Mouse (Mus musculus): ENCODE results near the gene Sgip1.

The Sgip1 gene

DNA sequence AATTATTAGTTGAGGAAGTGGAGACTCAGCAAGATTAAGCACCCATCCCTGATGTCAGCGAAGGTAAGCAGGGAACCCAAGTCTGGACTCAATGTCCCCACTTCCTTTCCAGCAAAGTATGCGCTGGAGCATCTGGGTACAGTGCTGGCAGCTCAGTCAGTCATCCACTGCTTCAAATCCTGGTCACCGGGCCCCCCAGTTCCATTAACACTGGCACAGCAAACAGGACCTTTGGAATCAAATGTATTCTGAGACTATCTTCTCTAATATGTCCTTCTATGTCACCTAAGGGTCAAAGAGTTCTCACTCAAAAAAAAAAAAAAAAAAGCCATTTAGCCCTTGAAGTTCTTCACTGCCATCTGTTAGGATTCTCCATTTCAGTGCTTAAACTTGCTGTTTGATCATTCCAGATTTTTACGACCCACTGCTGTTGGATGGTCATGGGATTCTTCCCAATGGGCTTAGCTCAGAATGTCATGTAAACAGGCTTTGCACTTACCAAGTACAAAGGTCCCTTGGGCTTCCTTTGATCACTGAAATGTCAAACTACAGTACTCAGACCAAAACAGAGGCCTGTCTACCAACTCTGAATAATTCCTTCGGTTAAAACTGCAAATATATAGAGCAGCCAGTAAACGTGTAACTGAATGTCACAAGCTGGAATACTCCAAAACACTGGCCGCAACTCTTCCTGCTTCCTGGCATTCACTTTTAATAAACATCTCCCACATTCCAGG, 99.1 kb downstream of the Sgip1 start:
- no peak for DNase-seq (ENCODE audit: extremely low read depth, low read depth)

DNA sequence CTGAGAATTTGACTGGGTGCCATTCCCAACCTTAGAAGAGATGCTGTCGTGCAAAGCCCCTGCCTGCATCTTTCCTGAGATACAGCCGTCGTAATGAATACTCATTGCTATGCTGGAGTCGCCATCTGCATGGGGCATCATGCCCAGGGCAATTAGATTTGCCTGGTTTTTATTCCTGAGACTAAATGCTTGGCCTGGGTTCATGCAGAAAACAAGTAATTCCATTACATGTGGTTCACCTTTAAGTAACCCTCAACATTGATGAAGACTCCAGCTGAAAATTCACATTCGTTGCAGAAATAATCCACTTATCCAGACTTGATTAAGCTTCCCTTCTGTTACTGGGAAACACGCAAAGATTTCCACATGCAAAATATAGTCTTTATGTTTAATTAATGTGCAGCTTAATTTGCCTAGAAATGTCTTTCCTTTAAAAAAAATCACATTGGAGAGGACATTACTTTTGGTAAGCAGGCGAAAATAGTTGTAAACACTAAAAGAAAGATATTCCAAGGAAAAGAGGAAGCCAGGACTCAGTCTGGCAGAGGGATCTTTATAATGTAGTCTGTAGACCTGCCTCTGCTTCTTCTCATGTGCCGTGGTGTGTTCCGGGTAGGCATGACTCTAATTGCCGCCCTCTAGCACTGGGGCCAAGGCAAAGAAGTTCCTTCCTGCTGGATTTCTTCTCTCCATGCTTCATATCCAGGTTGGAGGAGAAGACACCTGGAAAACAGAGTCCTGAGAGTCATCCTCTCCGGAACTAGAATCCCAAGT, 100.0 kb downstream of the Sgip1 start:
- DNase-seq (ENCODE audit: extremely low read depth, low read depth), result no peak

DNA sequence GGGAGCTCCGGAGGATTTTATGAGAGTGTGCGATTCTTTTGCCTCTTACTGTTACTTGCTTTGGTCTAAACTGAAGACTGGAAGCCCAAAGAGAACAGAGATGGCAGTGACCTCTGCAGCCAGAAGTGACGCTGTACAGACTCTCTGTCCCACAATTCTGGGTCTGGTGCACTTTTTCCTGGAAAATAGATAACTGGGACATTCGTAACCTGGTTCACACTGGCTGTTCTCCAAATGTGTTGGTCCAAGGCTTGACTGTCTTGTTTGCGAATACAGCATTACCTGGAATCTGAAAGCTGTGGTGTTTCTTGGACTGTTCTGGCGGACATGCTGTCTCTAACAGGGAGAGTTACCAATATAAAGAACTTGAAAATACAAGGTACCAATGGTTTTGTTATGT, 109.4 kb downstream of the Sgip1 start:
- no peak for DNase-seq (ENCODE audit: extremely low read depth, low read depth)

DNA sequence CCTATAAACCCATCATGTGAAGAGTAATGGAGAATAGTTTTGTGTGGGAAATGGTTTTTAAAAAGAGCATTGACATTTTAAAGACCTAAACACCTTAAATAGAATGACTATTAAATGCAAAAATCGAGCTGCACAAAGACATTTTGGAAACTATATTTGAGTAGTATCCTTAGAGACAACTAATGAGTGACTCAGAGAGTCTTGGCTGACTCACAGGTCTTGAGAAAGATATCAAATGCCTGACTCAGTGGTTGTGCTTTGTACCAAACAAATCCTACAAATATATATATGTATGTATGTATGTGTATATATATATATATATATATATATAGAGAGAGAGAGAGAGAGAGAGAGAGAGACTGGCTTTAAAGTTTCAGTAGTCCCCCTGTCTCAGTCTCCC, 110.1 kb downstream of the Sgip1 start:
- DNase-seq (ENCODE audit: extremely low read depth, low read depth), result no peak

DNA sequence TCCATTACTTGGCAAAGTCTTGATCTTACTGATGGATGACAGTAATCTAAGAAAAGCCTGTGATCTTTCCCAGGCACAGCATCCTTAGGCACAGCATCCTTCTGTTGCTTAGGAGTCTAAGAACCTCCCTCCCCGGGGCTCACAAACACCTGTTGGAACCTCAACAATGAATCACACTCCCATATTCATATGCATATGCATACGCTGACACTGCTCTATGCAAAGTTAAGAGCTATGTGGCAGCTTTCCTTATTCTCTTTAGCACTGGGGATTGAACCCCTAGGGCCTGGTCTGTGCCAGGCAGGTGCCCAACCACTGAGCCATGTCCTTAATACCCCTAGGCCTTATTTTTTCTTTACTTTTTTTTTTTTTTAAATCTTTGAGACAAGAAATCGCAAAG, 111.2 kb downstream of the Sgip1 start:
- DNase-seq (ENCODE audit: extremely low read depth, low read depth), result no peak

DNA sequence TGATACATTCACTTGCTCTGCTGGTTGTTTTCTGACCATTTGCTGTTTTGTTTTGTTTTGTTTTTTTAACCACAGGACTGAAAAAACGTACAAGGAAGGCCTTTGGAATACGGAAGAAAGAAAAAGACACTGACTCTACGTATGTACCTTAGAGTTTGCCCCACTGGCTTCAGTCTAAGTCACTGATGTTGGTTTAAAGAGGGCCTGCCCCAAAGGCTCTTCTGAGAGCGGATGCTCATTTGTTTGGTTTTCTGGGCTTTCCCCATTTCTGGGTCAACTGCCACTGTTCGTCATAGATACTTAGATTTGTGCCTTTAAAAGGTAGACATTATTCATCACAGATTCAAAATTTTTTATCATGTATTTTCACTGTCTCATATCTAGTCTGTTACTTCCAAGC, 111.7 kb downstream of the Sgip1 start:
- DNase-seq (ENCODE audit: extremely low read depth, low read depth), result no peak

DNA sequence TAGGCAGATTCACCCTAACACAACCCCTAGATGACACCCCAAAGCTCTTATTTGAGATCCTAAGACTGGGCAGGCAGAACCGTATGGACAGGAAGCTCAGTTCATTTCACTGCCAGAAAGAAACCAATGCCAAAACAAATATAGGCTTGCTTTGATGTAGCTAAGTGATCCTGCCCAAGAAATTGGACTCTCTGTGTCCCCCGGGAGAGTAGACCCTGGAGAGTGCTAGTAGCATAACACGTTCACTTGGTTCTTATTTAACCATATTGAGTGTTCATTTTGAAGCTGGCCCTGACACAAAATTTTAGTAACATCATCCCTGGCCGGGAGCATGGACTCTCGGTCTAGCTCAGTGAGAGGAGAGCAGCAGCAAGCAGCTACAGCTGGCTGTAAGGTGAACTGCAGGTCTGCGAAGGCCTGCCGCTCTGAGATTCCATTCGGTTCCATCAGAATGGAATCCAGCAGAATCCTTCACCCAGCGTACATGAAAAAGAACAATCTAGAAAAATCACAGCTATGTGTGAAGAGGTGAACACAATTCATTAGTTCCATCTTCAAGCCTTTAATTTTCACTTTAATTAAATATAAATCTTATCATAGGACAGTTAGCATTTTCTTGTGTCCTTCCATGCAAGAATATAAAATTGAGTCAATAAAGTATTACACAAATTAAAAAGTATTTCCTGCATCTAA, 112.4 kb downstream of the Sgip1 start:
- DNase-seq (ENCODE audit: extremely low read depth, low read depth), result no peak

DNA sequence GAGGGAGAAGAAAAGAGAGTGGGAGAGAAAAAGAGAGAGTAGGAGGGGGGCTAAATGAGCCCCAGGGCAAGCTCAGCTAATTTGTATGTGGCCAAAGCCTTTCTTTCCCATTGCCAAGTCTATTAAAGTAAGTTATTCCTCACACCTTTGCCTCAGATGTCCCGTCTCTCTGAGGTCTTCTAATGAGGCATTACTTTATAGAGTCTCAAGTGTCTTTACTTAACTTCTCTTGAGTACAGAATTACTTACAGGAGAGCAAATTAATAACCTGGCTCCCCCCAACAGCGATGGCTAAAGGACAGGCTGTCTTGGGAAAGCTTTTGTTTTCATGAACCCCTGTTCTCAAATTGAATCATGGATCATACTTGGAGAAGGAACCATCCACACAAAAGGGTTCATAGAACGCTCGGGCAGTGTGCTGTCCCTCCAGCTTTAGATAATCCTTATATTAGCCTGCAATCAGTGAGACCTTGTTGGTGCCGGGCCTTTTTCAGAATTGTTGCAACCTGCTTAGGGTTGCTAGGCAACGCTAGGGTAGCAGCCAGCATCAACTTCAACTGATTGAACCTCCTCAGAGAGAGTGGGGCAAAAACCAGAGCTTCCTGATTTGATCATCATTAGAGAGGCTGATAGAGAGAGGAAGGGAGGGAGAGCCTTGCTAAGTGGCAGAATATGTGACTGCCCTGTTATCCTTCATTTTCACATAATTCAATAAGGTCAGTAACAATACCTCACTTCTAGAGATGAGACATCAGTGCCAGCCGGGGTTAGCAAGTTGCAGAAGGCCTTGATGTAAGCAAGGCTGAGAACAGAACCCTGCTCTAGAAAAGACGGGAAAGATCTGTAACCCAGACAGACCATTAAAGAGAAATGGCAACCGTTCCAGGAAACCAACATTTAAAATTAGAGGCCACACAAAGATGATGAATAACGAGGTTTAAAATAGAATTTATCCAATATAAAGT, 114.1 kb downstream of the Sgip1 start:
- no peak for DNase-seq (ENCODE audit: extremely low read depth, low read depth)

DNA sequence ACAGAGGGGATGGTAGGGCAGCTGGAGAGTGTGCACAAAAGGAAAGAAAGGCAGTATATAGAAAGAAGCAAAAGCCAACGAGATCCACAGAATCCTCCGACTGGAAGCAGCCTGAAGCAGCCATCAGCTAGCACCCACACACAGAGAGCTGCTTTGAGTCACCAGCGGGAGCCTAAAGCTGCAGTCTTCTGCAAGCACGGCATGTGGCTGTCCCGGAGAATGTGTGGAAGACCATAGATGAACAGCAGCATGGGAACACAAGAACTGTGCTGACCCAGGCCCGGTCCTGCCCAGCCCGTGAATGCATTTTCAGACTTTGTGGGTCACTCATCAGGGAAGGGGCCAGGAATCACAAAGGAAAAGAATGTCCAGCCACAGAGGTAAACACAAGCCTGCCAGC, 115.0 kb downstream of the Sgip1 start:
- DNase-seq (ENCODE audit: extremely low read depth, low read depth), result no peak

DNA sequence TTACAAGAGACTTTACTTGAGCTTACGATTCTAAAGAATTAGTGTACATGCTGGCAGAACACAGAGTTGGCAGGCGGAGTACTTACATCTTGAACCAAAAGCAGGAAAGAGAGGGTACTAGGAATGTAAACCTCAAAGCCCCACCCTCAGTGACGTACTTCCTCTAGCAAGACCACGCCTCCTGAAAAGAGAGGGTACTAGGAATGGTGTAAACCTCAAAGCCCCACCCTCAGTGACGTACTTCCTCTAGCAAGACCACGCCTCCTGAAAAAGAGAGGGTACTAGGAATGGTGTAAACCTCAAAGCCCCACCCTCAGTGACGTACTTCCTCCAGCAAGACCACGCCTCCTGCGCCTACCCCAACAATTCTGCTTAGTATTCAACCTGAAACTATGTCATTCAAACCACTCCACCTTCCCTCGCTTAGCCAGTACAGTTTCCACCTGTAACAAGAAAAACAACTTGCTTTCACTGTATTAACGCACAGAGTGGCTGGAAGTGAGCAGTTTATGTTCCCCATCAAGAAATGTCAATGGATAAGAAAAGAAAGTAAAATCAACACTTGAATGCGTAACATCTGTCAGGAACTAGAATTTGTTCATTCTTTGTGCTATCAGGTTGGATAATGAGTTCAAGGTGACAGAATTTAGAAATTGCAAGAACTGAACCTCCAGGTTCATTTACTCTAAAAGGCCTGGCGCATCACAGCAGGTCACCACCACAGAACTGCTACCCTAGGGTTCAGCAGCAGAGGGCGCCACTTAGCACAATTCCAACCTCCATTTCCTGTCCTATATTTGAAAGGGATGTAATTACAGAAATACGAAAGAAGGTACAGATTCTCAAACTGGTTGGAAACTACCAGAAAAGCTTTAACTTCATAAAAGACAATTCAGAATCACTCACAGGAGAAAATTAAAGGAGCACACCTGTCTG, 118.4 kb downstream of the Sgip1 start:
- DNase-seq (ENCODE audit: extremely low read depth, low read depth), result no peak

DNA sequence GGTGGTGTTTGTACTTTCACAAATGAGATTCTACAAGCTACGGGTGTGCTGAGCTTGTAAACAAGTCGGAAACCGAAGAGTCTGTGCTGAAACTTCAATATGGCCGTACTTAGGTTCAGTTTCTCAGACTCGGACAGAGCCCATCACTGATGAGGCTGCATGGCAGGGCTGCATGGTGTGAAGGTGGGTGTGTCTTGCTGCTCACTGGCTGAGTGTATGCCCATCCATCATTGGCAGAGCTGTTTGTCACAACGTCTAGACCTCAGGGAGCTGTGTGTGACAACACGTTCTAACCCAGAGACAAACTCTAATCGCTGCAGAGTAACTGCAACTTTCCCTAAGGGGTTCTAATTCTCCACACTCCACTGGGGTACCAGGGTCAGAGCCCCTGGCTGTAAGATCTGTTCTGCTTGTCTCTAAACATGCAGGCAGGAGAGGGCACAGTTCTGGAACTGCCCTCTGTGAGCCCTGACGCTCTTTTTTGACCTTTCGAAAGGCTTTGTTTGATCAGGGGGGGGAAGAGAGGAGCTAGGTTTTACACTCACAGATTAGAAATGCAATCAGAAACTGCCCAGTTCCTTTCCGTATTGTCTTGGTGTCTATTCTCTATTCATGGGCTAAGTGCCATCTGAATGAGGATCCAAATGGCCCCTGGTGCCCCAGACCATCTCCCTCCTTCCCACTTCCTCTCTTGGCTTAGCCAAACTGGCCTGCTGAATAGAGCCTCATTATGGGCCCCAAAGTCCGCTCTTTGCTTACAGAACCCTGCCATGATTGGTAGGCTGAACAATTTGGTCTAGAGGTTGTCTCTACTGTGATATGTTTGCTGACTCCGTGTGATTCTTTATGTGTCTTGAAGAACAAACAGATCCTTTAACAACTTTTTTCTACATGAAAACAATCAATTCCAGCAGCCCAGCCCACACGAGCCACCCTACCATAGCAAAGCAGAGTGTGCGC, 121.9 kb downstream of the Sgip1 start:
- DNase-seq (ENCODE audit: extremely low read depth, low read depth), result no peak

DNA sequence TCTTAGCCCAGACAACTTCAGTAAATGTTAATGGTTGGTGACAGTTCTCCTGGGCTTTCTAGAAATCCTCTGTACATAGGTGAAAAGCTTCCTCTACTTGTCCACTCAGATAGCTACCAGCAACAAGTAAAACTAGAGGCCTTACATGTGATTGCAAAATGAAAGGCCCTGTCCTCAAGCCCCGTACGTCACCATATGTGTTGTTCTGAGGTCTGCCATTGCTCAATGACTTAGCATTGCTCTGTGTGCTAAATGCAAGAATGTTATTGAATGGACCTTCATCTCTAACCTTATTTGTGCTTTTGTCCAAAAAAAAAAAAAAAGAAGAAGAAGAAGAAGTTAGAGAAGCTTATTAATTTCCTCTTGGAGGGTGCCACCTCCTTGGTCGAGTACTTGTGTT, 125.4 kb downstream of the Sgip1 start:
- no peak for DNase-seq (ENCODE audit: extremely low read depth, low read depth)

DNA sequence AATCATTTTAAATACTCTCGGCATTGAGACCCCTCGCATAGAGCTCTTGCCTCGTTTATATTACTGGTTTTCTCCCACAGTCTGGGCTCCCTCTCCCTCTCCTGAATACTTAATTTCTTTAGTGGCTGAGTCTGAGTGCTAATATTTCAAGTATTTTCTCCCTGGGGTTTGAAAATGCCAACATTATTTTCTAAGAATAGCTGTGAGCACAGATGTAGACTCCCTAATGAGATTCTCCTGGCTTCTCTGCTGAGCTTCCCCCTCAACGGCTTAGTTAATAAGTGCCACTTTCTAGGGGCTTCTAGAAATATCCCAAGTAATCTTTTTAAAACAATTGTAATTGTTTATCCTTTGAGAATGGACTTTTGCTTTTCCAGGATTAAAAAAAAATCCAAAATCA, 130.2 kb downstream of the Sgip1 start:
- no peak for DNase-seq (ENCODE audit: extremely low read depth, low read depth)

DNA sequence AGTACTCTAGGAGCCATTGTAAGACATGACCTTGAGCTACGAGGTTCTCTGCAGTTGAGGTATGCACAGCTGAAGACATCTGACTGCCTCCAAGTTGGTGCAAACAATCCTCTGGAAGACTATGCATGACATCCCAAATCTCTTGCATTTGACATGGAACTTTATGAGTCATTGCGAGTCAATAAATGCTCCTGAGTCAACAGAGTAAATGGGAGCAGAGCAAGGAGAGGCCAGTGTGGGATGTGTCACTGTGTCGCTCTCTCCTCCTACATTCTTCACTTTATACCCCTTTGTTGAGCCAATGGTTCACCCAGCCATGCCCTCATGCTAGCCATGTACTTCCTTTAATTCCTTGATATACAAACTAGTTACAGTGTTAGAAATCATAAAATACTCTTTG, 142.0 kb downstream of the Sgip1 start:
- no peak for DNase-seq (ENCODE audit: extremely low read depth, low read depth)

DNA sequence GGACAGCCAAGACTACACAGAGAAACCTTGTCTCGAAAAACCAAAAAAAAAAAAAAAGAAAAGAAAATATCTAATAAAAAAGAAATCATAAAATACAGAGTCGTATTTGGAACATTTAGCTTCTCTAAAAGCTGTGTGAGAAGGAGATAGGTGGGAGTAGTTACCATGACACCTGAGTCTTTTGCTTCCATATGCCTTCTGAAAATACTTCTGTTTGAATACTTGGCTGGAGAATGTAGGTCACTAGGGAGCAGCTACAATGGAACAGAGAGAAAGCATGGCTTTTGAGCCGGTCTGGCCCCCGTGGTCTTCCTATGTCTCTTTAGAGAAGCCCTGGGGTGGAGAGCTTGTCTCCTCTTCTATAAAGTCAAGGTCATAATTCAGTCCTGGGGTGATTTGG, 143.1 kb downstream of the Sgip1 start:
- DNase-seq (ENCODE audit: extremely low read depth, low read depth), result no peak

DNA sequence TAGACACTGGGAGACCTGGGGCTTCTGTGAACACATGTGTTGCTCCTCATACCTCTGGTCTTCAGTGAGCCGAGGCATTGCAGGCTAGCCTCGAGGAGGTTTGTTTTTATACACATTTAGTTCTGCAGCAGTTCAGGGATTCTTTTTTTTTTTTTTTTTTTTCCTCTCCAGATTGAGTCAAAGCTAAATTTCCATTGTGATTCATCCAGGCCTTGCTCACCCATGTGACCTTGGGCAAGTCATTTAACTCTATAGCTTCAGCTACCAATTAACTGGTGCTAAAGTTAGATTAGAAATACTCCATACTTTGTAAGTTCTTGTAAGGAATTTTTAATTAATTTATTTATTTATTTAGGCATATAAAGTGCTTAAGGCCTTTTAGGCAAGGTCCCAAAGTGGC, 145.4 kb downstream of the Sgip1 start:
- DNase-seq (ENCODE audit: extremely low read depth, low read depth), result no peak

DNA sequence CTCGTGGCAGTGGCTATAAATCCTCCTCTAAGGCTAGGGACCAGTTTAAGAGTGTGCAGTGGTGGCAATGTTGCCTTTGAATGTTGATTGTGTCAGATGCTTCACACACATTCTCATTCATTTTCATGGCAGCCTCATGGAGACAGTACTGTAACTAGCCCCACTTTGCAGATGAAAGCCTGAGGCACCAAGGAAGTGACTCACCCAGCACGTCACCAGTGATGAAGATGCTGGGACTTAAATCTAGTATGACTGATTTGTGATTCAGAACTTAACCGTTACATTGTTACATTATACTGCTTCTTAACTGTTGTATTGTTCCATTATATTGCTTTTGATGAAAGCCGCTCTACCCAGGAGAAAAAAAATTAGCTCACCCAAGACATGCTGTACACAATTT, 145.8 kb downstream of the Sgip1 start:
- DNase-seq (ENCODE audit: extremely low read depth, low read depth), result no peak

DNA sequence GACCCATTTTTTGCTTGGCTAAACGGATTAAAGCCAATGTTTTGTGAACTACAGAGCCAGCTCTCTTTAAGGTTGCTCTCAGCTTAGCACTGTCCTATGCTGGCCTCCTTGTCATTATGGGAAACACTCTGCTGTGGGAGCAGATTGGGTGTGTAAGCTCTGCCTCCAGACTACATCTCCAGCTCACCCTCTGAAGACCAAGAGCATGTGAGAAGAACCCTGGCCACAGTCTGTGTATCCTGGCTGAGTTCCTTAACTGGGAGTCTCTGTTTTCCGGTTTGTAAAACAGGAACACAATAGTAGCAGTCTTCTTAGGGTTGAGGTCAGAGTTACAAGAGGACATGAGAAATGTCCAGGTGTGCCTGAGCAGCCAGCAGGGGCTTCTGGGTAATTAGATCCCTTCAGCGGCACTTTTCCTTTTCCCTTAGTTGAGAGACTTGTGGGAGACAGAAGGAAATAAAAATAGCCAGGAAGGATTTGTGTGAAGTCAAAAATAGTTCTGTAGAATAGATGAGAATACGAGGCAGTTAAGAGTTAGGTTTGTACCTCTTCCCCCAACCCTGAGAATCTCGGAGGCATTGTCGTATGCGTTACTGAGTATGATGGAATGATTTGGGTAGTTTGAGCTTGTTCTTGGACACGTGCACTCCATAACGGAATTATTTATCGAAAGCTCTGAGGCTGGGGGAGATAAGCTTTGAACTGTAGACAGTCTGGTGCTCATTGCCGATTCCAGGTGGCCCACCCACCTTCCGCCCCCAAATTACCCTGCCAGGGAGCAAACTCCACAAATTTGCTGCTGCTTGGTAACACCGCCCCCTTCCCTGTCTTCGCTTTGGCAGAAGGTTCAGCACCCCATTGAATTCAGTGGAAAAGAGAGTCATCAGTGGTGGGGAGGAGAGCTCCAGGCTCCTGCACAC, 146.9 kb downstream of the Sgip1 start:
- no peak for DNase-seq (ENCODE audit: extremely low read depth, low read depth)
